Mouse (Mus musculus) liver (tissue): Measurements from ENCODE around the gene Grid2ip.
A peak's percentile ranks its signal among the peaks of the same experiment; 100 is the strongest.

Source experiments
- DNase-seq: peaks from one replicate; pipeline ENCODE4 v3.0.0-alpha.2; 2020; ENCODE audit warnings: mixed read lengths

The Grid2ip gene

DNA sequence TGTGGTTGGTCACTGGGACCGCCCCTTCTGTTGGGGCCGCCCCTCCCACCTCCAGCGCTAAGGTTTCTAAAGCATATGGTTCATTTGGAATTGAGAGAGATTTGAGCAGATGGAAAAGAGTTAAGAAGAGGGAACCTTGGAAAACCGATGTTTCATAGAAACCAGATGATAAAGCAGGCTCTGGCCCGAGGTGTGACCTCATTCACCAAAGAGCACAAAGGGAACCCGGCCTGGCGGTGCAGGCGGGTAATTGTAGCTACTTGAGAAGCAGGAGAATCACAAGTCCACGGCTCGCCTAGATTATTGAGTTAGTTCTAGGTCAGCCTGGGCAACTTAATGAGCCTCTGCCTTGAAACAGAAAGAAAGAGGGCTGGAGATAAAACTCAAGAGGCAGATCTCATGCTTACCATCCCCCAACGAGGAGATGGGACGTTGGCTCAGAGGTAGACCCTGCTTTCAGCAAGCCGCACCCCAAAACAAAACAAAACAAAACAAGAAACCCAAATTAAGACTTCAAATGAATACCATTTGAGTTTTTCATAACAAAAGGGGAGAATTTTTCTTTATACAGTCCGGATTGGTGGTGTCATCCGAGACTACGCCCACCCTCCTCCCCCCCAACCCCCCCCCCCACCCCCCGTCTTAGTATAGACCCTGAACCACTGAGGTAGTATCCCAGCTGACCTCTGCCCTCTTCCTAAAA, at the start of gene Grid2ip:
Gene Grid2ip, plus strand, starts transcription at position 653 of the 703 bp plus-strand sequence.
- DNase-seq = no peak

DNA sequence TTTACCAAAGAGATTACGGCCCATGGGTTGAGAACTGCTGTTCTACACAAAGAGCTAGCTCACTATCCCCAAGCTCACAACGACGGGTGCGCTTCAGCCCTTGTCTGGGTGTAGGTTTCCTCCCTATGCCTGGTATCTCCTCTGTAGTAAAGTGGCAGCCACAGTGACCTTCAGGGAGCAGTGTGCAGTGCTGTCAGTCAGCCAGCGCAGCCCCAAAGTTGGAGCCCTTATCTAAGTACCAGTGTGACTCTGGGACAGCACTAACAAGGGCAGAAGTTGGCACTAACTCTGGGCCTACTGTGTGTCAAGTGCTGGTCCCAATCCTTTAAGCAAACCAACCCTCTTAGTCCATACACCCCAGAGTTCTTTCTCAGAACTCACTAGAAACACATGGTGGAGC, 48.3 kb upstream of the Grid2ip start:
- no peak for DNase-seq

DNA sequence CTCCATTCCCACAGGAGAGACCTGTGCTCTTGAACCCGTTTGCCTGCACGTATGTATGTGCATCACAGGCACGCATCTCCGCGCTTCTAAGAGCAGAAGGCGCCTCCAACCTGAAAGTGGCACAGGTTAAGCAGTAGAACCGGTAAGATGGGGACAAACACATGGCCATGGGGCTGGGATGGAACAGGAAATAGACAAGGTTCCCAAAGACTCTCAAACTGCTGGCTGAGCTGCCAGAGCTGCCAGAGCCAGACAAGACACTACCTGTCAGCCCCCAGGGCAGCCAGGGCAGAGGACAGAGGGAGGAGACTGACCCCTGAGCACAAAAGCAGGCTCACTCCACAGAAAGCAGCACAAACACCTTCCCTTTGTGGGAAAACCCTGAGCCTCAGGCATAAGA, 47.2 kb upstream of the Grid2ip start:
- no peak for DNase-seq

DNA sequence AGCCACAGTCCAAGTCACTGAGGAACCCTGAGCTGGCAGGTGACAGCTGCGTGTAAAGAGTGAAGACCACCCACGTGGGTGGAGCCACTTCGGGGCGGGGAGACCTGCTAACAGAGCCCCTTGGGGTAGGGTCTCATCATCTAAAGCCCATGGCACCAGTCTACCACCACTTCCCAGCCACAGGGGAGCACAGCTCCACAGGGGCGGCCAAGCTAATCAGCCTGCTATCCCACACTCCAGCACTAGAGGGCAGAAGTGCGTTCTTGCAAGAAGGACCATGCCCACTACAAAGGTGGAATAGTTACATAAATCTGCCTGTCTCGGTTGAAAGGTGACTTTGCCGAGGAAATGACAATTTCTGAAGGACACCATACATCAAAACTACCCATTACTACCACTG, 45.3 kb upstream of the Grid2ip start:
- peak; percentile 88 for DNase-seq

DNA sequence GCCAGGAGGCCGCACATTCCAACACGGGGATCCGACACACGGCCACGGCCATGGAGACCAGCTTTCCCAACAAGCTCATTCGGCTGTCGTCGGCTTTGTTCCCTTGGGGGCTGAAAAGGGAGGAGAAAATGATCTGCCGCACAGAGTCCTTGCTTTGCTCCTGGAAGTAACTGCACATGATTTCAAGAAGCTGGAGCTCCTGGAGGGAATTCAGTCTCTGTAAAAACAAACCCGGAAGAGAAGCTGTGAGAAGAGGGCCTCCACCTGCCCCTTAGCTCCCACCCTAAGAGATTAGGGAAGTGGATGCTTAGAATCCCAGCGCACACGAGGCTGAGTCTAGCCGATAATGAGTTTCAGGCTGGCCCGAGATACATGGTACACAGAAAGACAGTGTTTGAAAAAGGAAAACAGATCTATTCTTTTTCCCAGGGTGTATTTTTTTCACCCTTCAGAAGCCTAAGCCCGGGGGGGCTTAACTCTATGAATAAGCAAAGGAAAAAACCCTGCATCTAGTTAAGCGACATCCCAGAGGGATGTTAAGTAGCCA, 42.9 kb upstream of the Grid2ip start:
- DNase-seq = peak; percentile 44

DNA sequence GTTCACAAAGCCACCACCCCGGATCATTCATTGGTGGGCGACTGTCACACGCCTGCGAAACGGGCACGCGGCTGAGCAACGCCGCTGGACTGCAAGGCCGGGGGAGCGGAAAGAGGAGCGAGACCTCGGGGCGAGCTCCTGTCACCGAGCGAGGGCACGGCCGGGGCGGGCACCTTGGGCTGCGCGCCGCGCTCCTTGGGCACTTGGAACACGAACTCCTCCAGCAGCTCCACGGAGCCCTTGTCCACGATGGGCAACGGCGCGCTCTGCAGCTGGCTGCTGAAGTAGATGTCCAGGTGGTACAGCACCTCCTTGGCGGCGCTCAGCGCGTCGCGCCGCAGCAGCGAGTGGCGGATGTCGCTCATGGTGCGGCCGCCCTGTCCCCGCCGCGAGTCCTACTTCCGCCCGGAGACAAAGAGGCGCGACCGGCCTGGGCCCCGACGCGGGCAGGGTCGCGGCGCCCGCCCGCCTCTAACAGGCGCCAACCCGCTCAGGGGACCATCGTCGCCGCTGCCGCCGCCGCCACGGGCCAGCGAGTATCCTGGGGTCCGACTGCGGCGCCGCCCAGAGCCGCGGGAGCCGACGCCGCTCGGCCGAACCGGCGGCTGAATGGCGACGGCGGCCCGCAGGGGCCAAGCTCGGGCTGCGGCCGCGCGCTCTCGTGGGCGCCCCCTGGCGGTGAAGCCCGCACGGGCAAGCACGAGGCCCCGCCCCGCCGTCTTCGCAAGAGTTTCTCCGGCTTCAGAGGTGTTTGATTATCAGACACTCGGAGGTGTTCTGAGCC, 42.2 kb upstream of the Grid2ip start, which contains the start of gene E130309D02Rik:
Gene E130309D02Rik, minus strand, starts transcription at position 631 of the 784 bp plus-strand sequence.
- DNase-seq = peak; percentile 90

GRCm38 (mm10) chr5:143315514-143315888, 41.6 kb upstream of the Grid2ip start:
- no peak for DNase-seq

DNA sequence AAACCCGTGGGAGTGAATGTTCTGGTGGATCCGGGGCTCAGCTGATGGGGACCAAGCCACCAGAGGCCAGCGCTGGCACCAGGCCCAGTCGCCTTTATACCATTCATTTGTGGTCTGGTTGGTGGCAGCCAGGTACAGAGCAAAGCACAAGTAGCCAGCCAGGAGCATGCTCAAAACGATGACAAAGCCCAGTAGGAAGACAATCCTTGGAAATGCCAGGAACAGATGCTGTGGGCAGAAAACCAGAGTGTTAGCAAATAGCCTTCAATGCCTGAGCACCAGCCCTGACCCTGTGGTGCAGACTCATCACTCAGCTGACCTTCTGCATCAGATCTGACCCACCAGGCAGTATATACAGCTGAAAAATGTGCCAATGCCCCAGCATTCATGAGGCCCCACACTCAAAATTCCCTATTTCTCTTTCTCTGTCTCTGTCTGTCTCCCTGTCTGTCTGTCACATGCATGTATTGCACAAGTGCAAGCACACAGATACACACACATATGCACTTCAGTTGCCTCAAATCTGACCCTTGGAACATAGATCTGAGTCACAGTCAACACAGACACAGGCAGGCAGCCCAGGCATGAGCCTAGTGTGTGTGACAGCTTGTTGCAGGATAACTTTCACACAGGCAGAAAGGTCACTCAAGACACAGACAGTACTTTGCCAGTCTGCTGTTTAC, 40.4 kb upstream of the Grid2ip start:
- DNase-seq = no peak

DNA sequence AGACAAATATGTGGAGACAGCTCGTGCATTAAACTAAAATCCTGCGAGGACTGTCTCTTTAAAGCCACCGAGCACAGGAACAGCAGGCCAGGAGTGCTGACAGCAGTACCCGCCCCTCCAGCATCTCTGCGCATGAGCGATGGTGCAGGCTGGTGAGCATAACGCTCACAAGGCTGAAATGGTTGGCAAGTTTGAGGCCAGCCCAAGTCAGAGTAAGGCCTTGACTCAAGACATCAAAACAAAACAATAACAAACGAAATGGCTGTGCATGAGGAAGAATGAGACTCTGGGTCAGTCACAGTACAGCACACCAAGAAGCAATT, 39.9 kb upstream of the Grid2ip start:
- no peak for DNase-seq

GRCm38 (mm10) chr5:143328690-143329495, 28.2 kb upstream of the Grid2ip start, which contains the start of gene Zdhhc4:
Gene Zdhhc4, minus strand, starts transcription at chr5:143329256.
- peak; percentile 88 for DNase-seq

GRCm38 (mm10) chr5:143333872-143334271, 23.3 kb upstream of the Grid2ip start:
- peak; percentile 67 for DNase-seq

GRCm38 (mm10) chr5:143334418-143335088, 22.6 kb upstream of the Grid2ip start:
- no peak for DNase-seq

GRCm38 (mm10) chr5:143335089-143335460, 22.1 kb upstream of the Grid2ip start:
- DNase-seq = no peak

GRCm38 (mm10) chr5:143336559-143336958, 20.6 kb upstream of the Grid2ip start:
- DNase-seq = no peak

DNA sequence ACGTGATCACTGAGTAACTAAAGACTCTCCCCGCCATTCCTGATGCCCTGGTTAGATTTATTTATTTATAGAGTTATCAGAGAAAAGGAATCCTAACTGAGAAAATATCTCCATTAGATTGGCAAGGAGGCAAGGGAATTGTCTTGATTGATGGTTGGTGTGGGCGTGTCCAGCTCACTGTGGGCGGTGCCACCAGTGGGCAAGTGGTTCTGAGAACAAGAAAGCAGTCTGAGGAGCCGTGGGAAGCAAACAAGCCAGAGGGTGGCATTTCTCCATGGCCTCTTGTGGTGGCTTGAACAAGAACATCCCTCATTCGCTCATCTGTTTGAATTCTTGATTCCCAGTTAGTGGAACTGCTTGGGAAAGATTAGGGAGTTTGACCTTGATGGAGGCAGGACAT, 17.5 kb upstream of the Grid2ip start:
- no peak for DNase-seq

DNA sequence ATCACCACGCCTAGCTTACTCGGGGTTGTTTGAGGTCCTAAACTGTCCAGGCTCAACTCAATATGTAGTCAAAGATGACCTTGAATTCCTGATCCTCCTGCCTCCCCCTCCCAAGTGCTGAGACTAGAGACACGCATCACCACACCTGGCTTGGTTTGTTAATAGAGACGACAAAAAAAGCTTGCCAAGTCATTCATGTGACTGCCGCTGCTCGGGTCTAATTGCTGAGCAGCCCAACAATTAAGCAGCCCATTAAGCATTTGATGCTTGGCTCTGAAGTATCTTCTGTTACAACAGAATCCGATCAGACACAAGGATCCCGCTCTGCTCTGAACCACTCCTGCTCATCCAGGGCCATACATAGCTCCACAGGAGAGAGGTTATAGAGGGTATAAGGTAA, 10.8 kb upstream of the Grid2ip start:
- DNase-seq = no peak

- no peak for DNase-seq
These were observed 1.1 kb upstream of the Grid2ip start for GRCm38 (mm10) chr5:143356017-143356416.

- no peak for DNase-seq
These were observed 426 bp downstream of the Grid2ip start for GRCm38 (mm10) chr5:143357564-143357963.

DNA sequence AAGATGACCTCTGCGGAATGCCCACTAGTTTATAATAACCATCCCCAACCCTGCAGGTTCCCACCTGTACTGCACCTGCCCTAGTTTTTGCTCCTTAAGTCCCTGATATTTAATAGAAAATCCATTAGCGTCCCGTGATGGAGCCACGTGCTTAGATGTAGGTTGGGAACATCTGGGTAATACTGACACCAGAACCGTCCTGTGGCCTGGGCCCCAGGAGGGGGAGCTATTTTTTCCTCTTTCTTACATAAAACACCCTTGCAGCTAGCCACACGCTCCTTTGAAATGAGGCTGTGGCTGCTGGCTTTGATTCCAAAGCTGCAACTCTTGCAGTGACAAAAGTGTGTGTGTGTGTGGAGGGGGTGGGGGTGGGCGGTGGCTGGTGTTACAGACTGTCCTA, 2.1 kb downstream of the Grid2ip start:
- DNase-seq = no peak

- DNase-seq = peak; percentile 33
These were observed 2.9 kb downstream of the Grid2ip start for GRCm38 (mm10) chr5:143360000-143360399.

- DNase-seq = no peak
These were observed 4.3 kb downstream of the Grid2ip start for GRCm38 (mm10) chr5:143361428-143361827.
